Mouse (Mus musculus): Measurements from ENCODE around the gene A830005F24Rik.
"Not testable (repeated sequence)": the region's sequence is repeated elsewhere in the genome, so short reads cannot be mapped to it uniquely, and the experiment has no call there.

A830005F24Rik gene

DNA sequence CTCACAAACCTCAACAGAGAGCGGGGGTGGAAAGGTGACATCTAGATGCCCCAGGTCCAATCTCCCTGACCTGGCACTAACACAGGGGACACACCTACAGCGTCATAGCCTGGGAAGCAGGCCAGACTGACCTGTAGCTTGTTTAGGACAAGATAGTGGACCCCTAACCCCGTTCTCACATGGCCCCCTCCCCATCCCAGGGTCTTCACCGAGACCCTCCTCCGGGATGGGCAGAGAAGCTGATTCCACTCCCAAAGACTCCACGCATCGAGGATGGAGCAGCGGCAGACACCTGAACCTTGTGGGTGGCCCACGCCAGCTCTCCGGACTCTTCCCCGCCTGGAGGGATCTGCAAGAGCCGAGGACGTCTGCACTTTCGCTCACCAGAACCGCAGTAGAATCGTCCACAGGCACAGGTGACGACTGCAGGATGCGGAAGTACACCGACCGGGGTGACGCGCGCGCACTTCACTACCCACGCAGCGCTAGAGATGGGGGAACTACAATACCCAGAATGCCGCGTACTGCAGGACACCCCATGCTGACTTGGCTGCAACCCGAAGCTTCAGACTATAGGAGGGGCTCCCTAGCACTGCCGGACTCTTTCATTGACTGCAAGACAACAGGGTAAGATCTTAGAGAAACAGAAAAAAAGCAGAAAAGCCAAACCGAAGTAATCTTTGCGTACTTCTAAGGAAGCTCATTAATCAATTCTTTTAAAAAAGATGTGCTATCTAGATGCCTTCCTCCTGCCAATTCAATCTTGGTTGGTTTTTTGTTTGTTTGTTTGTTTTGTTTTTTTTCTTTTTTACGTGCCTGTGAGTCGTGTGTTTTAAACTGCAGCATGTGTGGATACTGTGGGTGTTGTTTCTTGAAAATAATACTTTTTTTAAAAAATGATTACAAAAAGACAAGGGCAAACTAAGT lies at the start of gene A830005F24Rik, which contains the start of gene Zfp169:
A830005F24Rik (plus strand) TSS at position 568 of the 927 bp plus-strand sequence.
Zfp169 (minus strand) TSS at position 449 of the 927 bp plus-strand sequence.
- DNase-seq (ENCODE audit: extremely low spot score, low spot score) = peak; percentile 67

- DNase-seq (ENCODE audit: extremely low spot score, low spot score) = peak; percentile 83
Observed at GRCm38 (mm10) chr13:48464170-48464569, 49.2 kb upstream of the A830005F24Rik start.

GRCm38 (mm10) chr13:48466186-48466585 lies 47.2 kb upstream of the A830005F24Rik start:
- no peak for DNase-seq (ENCODE audit: extremely low spot score, low spot score)

DNA sequence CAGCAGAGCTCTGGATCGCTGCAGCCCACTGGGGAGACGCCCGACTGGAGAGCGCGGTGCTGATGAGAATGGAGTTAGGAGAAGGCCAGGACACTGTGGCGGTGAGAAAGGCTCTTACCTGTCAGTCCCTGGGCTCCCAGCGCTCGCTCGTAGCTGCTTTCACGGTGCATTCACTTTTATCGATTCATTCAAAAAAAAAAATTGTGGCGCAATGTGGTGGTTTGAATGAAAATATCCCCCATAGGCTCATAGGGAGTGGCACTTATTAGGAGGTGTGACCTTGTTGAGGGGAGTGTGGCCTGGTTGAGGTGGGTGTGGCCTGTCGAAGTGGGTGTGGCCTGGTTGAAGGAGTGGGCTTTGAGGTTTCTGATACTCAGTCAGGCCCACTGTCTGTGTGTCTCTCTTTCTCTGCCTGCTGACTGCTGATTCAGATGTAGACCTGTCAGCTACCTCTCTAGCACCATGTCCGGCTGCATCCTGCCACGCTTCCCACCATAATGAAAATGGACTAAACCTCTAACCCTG lies 44.7 kb upstream of the A830005F24Rik start:
- no peak for DNase-seq (ENCODE audit: extremely low spot score, low spot score)

- no peak for DNase-seq (ENCODE audit: extremely low spot score, low spot score)
Observed at GRCm38 (mm10) chr13:48483606-48484005, 29.8 kb upstream of the A830005F24Rik start.

GRCm38 (mm10) chr13:48490396-48491182 lies 22.8 kb upstream of the A830005F24Rik start:
- no peak for DNase-seq (ENCODE audit: extremely low spot score, low spot score)

GRCm38 (mm10) chr13:48493183-48493582 lies 20.2 kb upstream of the A830005F24Rik start:
- no peak for DNase-seq (ENCODE audit: extremely low spot score, low spot score)

GRCm38 (mm10) chr13:48497693-48498221 lies 15.6 kb upstream of the A830005F24Rik start:
- peak; percentile 73 for DNase-seq (ENCODE audit: extremely low spot score, low spot score)

GRCm38 (mm10) chr13:48498676-48499075 lies 14.7 kb upstream of the A830005F24Rik start:
- DNase-seq (ENCODE audit: extremely low spot score, low spot score) = no peak

DNA sequence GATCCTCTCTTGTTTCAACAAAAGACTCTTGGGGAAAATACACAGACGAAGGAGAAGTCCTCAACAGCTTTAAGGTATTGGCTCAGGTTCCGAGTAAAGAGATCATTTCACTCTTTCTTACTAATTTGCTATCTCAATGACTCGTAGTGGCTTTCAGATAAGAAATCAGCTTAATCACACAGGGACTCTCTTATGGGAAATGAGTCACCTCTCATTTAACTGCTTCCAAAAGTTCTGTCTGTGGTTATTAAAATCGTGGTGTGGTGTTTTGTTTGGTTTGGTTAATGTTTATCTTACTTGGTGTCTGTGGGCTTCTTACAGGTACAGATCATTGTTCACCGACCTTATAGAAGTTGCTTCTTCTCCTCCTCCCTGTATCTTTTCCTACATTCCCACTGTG lies 10.9 kb upstream of the A830005F24Rik start:
- no peak for DNase-seq (ENCODE audit: extremely low spot score, low spot score)

DNA sequence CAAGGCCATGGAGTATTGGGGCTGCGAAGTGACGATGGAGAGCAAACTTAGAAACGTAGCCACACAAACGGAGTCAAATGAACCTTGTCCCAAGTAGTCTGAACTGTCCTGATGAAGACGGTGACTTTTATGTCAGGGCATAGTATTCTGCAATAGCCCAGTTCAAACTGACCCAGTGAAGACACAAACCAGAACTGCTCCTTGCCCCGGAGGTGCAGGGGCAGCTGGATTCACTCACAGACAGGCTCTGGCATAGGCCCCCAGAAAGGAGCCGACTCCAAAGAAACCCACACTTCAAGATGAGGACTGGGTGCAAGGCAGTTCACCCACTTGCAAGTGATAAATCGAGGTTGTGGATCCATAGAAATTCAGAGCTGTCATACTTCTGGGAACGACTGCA lies 4.7 kb upstream of the A830005F24Rik start:
- DNase-seq (ENCODE audit: extremely low spot score, low spot score) = no peak

DNA sequence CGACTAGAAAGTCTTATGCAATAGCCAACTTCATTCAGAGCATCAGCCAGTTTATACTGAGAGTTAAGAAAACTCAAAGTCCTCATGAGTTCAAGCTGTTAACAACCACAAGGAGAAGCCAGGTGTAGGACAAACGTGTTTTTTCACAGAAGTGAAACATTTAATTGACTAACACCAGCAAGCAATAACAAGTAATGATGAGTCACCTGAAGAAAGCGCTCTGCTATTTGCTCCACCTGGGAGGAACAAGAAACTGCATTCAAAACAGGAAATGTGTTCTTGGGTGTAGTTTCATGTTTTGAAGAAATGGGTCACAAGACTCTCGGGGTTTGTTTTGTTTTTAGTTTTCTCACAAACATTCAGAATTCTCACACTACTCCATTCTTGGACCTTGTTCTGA lies 2.5 kb downstream of the A830005F24Rik start:
- no peak for DNase-seq (ENCODE audit: extremely low spot score, low spot score)

DNA sequence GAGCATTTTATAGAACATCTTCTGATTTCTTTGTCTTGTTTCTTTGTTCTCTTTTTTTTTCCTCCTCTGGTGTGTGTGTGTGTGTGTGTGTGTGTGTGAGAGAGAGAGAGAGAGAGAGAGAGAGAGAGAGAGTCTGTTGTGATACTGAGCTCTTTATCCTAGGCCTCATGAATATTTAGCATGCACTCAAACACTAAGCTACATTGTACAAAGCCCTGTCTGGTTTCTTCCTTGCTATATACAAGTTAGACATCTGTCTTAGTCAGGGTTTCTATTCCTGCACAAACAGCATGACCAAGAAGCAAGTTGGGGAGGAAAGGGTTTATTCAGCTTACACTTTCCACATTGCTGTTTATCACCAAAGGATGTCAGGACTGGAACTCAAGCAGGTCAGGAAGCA lies 5.8 kb downstream of the A830005F24Rik start:
- not testable (repeated sequence) for DNase-seq (ENCODE audit: extremely low spot score, low spot score)

DNA sequence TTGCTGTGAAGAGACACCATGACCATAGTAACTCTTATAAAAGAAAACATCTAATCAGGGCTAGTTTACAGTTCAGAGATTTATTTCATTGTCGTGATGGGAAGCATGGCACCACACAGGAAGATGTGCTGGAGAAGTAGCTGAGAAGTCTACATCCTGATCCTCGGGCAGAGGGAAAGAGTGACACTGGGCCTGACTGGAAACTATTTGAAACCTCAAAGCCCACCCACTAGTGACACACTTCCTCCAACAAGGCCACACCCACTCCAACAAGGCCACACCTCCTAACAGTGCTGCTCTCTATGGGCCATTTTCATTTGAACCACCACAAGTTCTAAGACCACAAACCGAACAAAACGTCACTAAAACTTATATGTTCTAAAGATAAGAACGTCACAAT lies 12.4 kb downstream of the A830005F24Rik start:
- no peak for DNase-seq (ENCODE audit: extremely low spot score, low spot score)

GRCm38 (mm10) chr13:48528123-48528871 lies 14.9 kb downstream of the A830005F24Rik start:
- peak; percentile 55 for DNase-seq (ENCODE audit: extremely low spot score, low spot score)

GRCm38 (mm10) chr13:48529028-48529427 lies 15.7 kb downstream of the A830005F24Rik start:
- no peak for DNase-seq (ENCODE audit: extremely low spot score, low spot score)

- DNase-seq (ENCODE audit: extremely low spot score, low spot score) = no peak
Observed at GRCm38 (mm10) chr13:48530685-48531084, 17.3 kb downstream of the A830005F24Rik start.

GRCm38 (mm10) chr13:48531448-48531847 lies 18.1 kb downstream of the A830005F24Rik start:
- DNase-seq (ENCODE audit: extremely low spot score, low spot score) = no peak

DNA sequence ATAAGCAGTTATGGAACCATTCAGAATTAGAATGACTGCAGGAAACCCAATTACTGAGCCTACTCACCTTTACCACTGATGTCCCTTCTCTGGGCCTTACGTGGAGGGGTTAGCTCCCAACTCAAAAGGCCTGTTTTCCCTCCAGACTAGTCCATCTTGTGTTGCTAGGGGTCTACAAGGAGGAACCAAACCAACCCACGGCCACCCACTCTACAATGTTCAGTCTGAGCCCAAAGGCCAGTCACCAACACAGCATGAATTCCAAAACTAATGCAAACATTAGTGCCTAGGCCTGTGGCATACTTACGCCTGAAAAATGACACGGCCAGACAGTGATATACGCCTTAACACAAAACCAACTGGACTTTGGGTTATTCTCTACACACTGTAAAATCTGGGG lies 20.1 kb downstream of the A830005F24Rik start:
- DNase-seq (ENCODE audit: extremely low spot score, low spot score) = no peak

DNA sequence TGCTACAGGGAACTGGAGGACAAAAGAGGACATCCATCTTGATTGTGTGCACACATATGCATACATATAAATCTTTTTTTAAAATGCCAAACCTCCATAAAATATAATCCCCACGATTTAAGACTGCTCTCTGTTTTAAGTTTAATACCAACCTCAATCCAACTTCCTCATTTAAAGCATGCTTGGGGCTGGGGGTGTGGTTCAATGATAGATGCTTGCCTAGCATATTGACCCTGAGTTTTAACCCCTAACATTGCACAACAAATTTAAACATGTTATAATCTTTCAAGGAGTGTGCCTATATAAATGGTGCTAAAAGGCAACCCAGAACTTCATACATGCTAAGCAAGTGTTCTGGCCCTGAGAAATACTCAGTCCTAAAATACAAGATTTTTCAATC lies 27.1 kb downstream of the A830005F24Rik start:
- DNase-seq (ENCODE audit: extremely low spot score, low spot score) = no peak

DNA sequence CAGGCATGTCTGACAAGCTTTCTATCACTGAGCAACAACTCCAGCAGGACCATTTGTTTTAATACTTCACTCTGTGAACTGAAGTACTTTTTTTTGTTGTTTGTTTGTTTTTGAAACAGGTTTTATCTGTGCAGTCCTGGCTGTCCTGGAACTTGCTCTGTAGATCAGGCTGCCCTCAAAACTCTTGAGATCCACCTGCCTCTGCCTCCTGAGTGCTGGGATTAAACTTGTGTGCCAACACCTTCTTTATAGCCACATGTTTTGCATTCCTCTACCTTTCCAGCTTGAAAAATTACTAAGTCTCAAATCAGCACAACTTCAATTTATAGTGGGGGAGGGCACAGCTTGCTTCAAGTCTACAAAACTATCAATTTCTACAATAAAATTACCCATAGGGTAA lies 31.0 kb downstream of the A830005F24Rik start:
- no peak for DNase-seq (ENCODE audit: extremely low spot score, low spot score)

All from neural tube, embryonic 10.5 days (tissue).